Mouse (Mus musculus): ENCODE results near the gene Npm3.

The Npm3 gene

DNA sequence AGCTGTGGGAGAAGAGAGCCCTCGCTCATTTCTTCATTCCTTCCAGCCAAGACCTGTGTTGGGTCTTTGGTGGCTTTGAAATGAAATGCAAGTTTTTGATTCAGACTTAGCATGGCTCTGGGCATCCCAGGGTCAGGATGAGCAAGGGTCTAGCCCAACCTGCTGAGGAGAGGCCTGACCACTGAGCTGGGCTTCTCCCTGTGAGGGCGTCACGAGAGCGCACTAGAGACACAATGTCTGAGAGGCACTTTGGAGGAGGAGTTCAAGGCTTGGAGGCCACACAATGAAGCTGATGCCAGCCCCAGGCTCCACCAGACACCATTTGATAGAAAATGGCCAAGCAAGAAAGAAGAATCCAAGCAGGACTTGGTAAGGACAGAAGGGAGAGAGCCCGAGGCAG lies 15.2 kb downstream of the Npm3 start:
- no peak for DNase-seq (ENCODE audit: low spot score in 2 of 2)

DNA sequence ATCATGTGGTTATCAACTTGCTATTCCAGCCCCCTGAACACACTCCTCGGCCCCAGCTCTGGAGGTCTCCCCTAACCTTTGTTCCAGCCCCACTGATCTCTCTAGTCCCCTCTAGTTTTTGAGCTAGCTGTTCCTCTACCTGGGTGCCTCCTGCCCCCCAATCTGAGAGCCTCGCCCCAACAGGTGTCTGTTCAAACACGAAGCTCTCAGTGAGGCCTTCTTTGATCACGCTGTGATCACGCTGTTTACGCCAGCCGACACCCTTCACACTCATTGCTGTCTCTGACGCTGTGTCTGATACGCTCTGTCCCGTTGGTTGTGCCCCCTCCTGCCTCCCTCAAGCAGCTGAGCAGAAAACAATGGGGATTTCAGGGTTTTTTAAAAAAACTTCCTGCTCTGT lies 15.8 kb downstream of the Npm3 start:
- DNase-seq (ENCODE audit: low spot score in 2 of 2): no peak

DNA sequence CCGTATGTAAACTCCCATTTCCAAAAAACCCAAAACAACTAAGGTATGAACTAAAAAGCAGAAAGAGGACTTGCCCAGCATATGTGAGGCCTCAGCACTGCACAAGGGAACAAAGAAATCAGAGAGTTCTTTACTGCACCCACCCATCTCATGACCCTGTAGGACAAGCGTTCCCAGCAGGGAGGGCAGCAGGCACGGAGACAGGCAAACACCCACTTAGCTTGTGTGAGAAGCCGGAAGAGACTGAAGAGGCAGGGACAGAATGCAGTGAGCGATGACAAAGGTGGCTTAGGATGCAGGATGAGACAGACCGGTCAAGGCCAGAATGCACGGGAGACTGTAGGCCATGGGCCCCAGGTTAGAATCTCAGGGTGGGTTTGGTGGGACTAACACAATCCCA lies 17.7 kb downstream of the Npm3 start:
- DNase-seq (ENCODE audit: low spot score in 2 of 2): no peak

DNA sequence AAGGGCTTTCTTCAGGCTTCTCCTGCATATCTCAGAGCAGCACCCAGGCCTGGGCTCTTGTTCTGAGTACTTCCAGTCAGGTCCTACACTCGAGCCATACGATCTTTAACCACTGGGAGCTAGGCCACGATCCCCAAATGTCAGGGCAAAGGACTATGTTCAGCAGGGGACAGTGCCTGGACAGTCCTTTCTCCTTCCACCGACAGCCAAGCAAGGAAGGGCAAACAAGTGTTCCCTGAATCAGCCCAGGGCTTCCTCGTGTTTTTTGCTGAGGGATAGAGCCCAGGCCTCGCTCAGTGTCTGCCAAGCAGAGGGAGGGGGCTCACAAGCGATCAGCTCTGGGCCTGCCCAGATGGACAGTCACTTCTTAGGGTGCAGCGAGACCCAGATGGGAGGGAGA lies 19.3 kb downstream of the Npm3 start:
- no peak for DNase-seq (ENCODE audit: low spot score in 2 of 2)

DNA sequence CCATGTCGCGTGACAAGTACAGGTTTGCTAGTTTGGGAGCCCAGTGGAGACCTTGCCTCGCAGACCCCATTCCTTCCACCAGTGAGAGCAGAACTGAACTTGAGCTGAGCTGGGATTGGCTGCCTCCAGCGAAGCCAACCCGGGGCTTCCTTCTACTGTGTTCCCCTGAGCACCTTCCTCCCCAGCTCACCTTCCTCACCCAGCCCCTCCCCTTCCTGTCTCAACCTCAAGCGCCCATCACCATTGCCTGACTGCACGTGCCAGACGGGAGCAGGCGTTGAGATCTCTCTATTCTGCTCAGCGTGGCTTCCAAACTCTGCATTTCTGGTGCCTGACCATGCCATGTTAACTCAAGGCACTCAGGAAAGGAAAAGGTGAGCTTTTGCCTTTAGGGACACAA lies 22.2 kb downstream of the Npm3 start:
- DNase-seq (ENCODE audit: low spot score in 2 of 2): no peak

DNA sequence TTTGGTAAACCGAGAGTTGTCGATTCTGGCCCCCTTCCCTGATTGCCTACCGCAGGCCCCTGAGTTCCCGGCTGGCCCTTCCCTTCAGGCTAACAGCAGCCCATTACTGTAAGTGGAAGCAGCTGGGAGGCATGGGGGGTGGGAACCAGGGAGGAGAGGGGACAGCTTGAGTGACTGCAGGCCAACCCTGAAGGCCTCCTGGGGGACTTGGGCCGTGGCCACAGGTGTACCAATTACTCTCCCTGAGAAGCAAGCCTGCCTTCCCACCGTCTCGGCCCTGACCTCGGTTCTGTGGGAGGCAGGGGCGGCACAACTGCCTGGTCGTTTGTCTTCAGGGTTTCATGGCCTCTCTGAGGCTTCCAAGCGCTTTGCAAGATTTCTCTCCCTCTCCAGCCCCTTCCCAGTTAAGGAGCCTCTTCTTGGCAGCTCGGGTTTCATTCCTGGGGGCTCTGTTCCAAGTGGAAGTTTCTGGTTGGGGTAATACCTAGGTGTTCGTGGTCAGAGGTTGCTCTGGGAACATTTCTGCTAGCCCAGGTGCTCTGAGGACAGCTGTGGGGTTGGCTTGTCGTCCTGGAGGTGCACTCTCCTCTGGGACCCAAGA lies 23.6 kb downstream of the Npm3 start:
- DNase-seq (ENCODE audit: low spot score in 2 of 2): no peak

DNA sequence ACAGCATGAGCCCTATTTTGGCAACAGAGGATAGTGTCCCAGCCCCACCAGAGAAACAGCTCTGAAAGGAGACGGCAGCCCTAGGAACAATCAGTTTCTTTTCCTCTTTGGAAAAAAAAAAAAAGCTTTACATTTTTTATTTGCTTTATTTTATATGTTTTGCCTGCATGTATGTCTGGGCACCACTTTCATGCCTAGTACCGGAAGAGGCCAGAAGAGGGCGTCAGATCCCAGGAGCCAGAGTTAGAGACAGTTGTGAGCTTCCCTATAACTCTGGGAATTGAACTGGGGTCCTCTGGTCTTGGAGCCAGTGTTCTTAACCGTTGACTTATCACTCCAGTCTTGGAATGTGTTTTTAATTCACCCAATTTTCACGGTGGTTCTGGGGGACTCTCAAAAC lies 27.2 kb downstream of the Npm3 start:
- no peak for DNase-seq (ENCODE audit: low spot score in 2 of 2)

DNA sequence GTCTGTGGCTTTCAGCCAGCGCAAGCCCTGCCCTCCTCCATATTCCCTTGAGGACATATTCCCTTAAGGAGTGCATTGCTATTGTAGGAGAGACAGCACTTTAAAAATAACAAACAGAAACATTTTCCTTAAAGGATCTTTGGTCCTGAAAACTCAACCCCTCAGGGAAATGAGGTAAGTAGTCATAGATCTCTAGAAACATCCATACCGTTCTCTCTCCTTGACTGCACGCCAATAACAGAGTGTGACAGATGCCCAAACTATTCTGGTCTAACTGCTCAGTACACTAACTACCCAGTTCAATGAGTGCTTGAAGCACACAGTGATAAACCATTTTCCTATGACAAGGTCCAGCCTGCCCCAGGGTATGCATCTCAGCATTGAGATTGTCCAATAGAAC lies 31.1 kb downstream of the Npm3 start:
- DNase-seq (ENCODE audit: low spot score in 2 of 2): no peak

DNA sequence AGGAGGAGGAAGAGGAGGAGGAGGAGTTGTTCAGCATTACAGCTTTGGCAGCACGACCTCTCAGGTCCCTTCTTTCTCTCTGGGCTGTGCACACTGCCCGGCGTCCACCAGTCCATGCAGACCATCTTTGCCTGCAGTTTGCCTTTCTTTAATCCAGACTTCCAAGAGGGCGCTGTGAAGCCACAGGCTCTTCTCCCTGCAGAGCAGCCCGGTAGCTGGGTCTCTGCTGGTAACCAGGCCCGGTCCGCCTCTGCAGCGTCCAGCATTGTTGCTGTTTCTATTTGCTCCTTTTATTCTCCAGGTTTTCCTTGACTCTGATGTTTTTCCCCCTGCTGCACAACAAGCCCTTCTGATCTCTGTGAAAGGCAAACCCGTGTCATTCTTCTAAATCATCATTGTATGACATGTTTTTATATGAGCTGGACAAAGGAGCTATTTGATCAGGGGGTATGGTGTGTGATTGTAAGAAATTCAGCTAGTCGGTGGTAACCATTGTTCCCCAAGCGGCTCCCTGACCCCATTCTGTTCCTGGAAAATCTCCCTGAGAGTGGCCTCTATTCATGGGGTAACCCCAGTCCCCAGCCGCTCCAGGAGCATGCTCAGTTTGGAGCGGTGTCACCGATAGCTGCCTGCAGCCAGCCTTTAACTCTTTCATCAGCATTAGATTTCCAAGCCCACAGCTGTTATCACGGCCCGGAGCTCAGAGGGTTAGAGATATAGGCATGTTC lies 31.7 kb downstream of the Npm3 start:
- DNase-seq (ENCODE audit: low spot score in 2 of 2): peak; percentile 30 to 43

DNA sequence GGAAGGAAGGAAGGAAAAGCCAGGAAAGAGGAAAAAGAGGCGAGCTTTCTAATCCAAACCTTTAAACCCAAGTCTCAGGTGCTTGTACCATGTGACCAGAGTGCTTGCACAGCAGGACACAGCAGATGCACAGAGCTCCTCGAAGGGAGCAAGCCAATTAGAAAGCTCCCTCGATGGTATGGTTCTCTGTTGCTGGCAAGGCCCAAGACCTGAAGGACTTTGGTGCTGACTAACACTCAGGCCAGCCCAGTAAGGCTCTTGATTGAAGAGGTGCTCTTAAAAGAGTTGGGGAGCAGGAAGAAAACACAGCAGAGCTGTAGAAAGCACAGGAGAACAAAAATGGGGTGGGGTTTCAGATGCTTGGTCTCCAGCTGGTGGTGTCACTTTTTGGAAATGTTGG lies 40.7 kb downstream of the Npm3 start:
- DNase-seq (ENCODE audit: low spot score in 2 of 2): no peak
